Mouse (Mus musculus) ES-E14 (cell line): ENCODE results near the gene Got1.

Source experiments
- CHD2 ChIP-seq: IDR thresholded peaks from 2 replicates; pipeline ENCODE4 v1.6.1; 2014; ENCODE audit warnings: mild to moderate bottlenecking, low read depth, low read length, inconsistent platforms
- HCFC1 ChIP-seq: IDR thresholded peaks from 2 replicates; pipeline ENCODE4 v1.6.1; 2012; ENCODE audit warnings: low read length, inconsistent platforms, borderline replicate concordance; ENCODE audit not compliant: insufficient read depth
- MAFK ChIP-seq: IDR thresholded peaks from 2 replicates; pipeline ENCODE4 v1.6.1; 2014; ENCODE audit warnings: mild to moderate bottlenecking, low read depth, low read length, inconsistent platforms; ENCODE audit not compliant: insufficient read depth
- ZNF384 ChIP-seq: IDR thresholded peaks from 2 replicates; pipeline ENCODE4 v1.6.1; 2012; ENCODE audit warnings: low read depth, low read length, inconsistent platforms

DNA sequence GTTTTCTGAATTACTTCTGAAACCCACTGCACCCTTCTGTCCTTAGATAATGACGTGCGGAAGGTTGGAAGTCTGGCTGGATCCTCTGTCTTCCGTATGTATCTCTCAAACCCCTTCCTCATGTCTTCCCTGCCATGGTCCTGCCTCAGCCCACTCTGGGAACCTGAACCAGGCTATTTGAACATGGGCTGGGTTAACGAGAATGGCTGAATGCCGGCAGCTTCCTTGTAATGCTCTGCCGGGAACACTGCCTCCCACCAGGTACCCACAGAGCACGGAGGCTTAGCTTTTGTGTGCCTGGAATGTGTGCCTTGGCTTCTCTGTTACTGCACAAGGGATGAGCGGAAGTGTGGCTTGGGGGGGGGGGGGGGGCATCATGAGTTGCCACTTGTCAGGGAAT lies 52.1 kb downstream of the Got1 start:
- TF ChIP-seq HCFC1 (no peak), ZNF384 (no peak), CHD2 (no peak), MAFK (no peak)
